Mouse (Mus musculus) ES-Bruce4 (cell line): ENCODE measurements at regions not wholly inside any gene's neighbourhood (a gene's known extent, or its start where the extent isn't known, plus 50 kb on each side); places are given as distances from the start of the nearest gene placed in this dataset.

Experiments used
- H3K27ac ChIP-seq: 2 replicates; pipeline ENCODE4 v1.5.1; 2012; ENCODE audit warnings: low read length, inconsistent platforms; ENCODE audit not compliant: insufficient read depth
- H3K27me3 ChIP-seq: 2 replicates; pipeline ENCODE4 v1.6.1; 2012; ENCODE audit warnings: mild to moderate bottlenecking, low read length, inconsistent platforms; ENCODE audit not compliant: control insufficient read depth, poor library complexity, insufficient read depth, severe bottlenecking
- H3K36me3 ChIP-seq: 2 replicates; pipeline ENCODE4 v1.6.1; 2012; ENCODE audit warnings: inconsistent platforms, mild to moderate bottlenecking, low read length, moderate library complexity; ENCODE audit not compliant: control insufficient read depth, poor library complexity, insufficient read depth, severe bottlenecking
- H3K4me1 ChIP-seq: one replicate; pipeline ENCODE4 v1.8.1; 2011; ENCODE audit warnings: low read length; ENCODE audit not compliant: control insufficient read depth, insufficient read depth
- H3K4me3 ChIP-seq: 2 replicates; pipeline ENCODE4 v1.5.1; 2011; ENCODE audit warnings: low read depth, mild to moderate bottlenecking, low read length
- H3K9ac ChIP-seq: 2 replicates; pipeline ENCODE4 v1.6.1; 2012; ENCODE audit warnings: low read depth, mild to moderate bottlenecking, inconsistent platforms; ENCODE audit not compliant: poor library complexity, severe bottlenecking
- H3K9me3 ChIP-seq: replicated peaks from 2 replicates; pipeline ENCODE4 v1.6.1; 2012; ENCODE audit warnings: mild to moderate bottlenecking, low read length, inconsistent platforms; ENCODE audit not compliant: control insufficient read depth, poor library complexity, insufficient read depth, severe bottlenecking
- CTCF ChIP-seq: IDR thresholded peaks from one replicate; pipeline ENCODE4 v1.8.1; 2011; ENCODE audit warnings: low read depth, low read length
- EP300 ChIP-seq: IDR thresholded peaks from 2 replicates; pipeline ENCODE4 v1.6.1; 2011; ENCODE audit warnings: low read depth, low read length; ENCODE audit not compliant: insufficient read depth
- POLR2A ChIP-seq: IDR thresholded peaks from one replicate; pipeline ENCODE4 v1.8.1; 2011; ENCODE audit warnings: low read length; ENCODE audit not compliant: insufficient read depth

- Histone ChIP-seq H3K4me3 (no peak overlapping the region), H3K27ac (no peak overlapping the region), H3K4me1 (no peaks in the 10 kb centered on the region), H3K27me3 (no peaks in the 10 kb centered on the region), H3K9me3 (no peaks in the 10 kb centered on the region), H3K36me3 (no peaks in the 10 kb centered on the region), H3K9ac (no peak overlapping the region)
- TF ChIP-seq EP300 (no peak), POLR2A (no peak), CTCF (no peak)
Measured at GRCm38 (mm10) chr3:45198994-45199589, 179.1 kb upstream of the Pcdh10 start.

GRCm38 (mm10) chr3:45204392-45205043, 173.7 kb upstream of the Pcdh10 start:
- H3K27ac ChIP-seq, result no peak overlapping the region
- no peak for TF ChIP-seq POLR2A
- TF ChIP-seq CTCF, result no peak
- no peak for TF ChIP-seq EP300
- no peaks in the 10 kb centered on the region for H3K27me3 ChIP-seq
- H3K9me3 ChIP-seq, result no peaks in the 10 kb centered on the region
- H3K4me1 ChIP-seq, result no peaks in the 10 kb centered on the region
- H3K36me3 ChIP-seq, result no peaks in the 10 kb centered on the region
- no peak overlapping the region for H3K4me3 ChIP-seq
- no peak overlapping the region for H3K9ac ChIP-seq

GRCm38 (mm10) chr3:45231641-45232433, 146.4 kb upstream of the Pcdh10 start:
- no peaks in the 10 kb centered on the region for H3K27me3 ChIP-seq
- no peaks in the 10 kb centered on the region for H3K4me1 ChIP-seq
- no peak overlapping the region for H3K9ac ChIP-seq
- H3K27ac ChIP-seq, result no peak overlapping the region
- no peaks in the 10 kb centered on the region for H3K36me3 ChIP-seq
- TF ChIP-seq POLR2A (no peak), EP300 (no peak), CTCF (no peak)
- no peak overlapping the region for H3K4me3 ChIP-seq
- H3K9me3 ChIP-seq, result no peaks in the 10 kb centered on the region

GRCm38 (mm10) chr3:45238457-45238856, 139.7 kb upstream of the Pcdh10 start:
- H3K27ac ChIP-seq, result no peak overlapping the region
- TF ChIP-seq POLR2A, result no peak
- TF ChIP-seq EP300, result no peak
- no peak for TF ChIP-seq CTCF
- no peak overlapping the region for H3K4me3 ChIP-seq
- H3K9me3 ChIP-seq, result peaks cover 11% of the 10 kb centered on the region; the same call in 1 of the 2 replicates
- no peak overlapping the region for H3K9ac ChIP-seq
- H3K36me3 ChIP-seq, result no peaks in the 10 kb centered on the region
- H3K4me1 ChIP-seq, result no peaks in the 10 kb centered on the region
- no peaks in the 10 kb centered on the region for H3K27me3 ChIP-seq

- no peak overlapping the region for H3K27ac ChIP-seq
- peaks cover 14% of the 10 kb centered on the region; the same call in 1 of the 2 replicates for H3K9me3 ChIP-seq
- no peaks in the 10 kb centered on the region for H3K27me3 ChIP-seq
- H3K4me3 ChIP-seq, result no peak overlapping the region
- no peaks in the 10 kb centered on the region for H3K36me3 ChIP-seq
- TF ChIP-seq EP300, result 0 out of 2 replicates have a peak, but pooled peaks have one; percentile 41
- no peak for TF ChIP-seq POLR2A
- no peak for TF ChIP-seq CTCF
- H3K4me1 ChIP-seq, result no peaks in the 10 kb centered on the region
- H3K9ac ChIP-seq, result no peak overlapping the region
Measured at GRCm38 (mm10) chr3:45245456-45245855, 132.7 kb upstream of the Pcdh10 start.

GRCm38 (mm10) chr3:45246601-45247000, 131.6 kb upstream of the Pcdh10 start:
- Histone ChIP-seq H3K9me3 (peaks cover 14% of the 10 kb centered on the region; the same call in 1 of the 2 replicates), H3K36me3 (no peaks in the 10 kb centered on the region), H3K4me3 (no peak overlapping the region), H3K4me1 (no peaks in the 10 kb centered on the region), H3K27ac (peak overlapping the region; percentile 58; the same call in 1 of the 2 replicates), H3K9ac (no peak overlapping the region), H3K27me3 (no peaks in the 10 kb centered on the region)
- TF ChIP-seq EP300 (no peak), POLR2A (no peak), CTCF (no peak)
